ENCODE assay signal across 30 mouse cellular contexts in genomic region chr10:19360446-19361300, GRCm38 (mm10). TPM values are rescaled to one million over a fixed set of nuclear protein-coding genes. Genes with fewer than 3 reads are reported as not detected.
DNase-seq lines count a peak whose midpoint lies in the region; ATAC-seq lines count a peak whose summit lies in the region.
"Had no signal": no experiment of that assay in that cellular context is flagged by ENCODE, and none has a peak within 500 bp of the region (broad histone marks: within the 10 kb centered on the region; RNA-seq: fewer than 3 reads in every experiment).

No protein-coding gene starts in this region.

- H3K27me3 ChIP-seq in forebrain, embryonic 13.5 days = peaks cover 95% of the 10 kb centered on the region
- H3K27me3 ChIP-seq in forebrain, embryonic 16.5 days (replicated peaks; ENCODE audit: control insufficient read depth, insufficient read depth, low read length) = peaks cover 75% of the 10 kb centered on the region
- H3K27me3 ChIP-seq in midbrain, embryonic 13.5 days = peaks cover 95% of the 10 kb centered on the region
- peaks cover 77% of the 10 kb centered on the region for H3K27me3 ChIP-seq in midbrain, embryonic 14.5 days (ENCODE audit: control insufficient read depth, insufficient read depth, low read length)
- H3K27me3 ChIP-seq in hindbrain, embryonic 15.5 days = peaks cover 82% of the 10 kb centered on the region
- H3K27me3 ChIP-seq in splenic B cell, adult 2 months (ENCODE audit: control insufficient read depth, insufficient read depth, low read length, poor library complexity, severe bottlenecking) = no peaks in the 10 kb centered on the region

- H3K9me3 ChIP-seq in forebrain, embryonic 13.5 days (replicated peaks) = no peaks in the 10 kb centered on the region
- H3K9me3 ChIP-seq in forebrain, embryonic 16.5 days (ENCODE audit: control insufficient read depth, low read length) = no peaks in the 10 kb centered on the region
- H3K9me3 ChIP-seq in midbrain, embryonic 13.5 days = no peaks in the 10 kb centered on the region
- no peaks in the 10 kb centered on the region for H3K9me3 ChIP-seq in midbrain, embryonic 14.5 days (ENCODE audit: control insufficient read depth, low read length)
- no peaks in the 10 kb centered on the region for H3K9me3 ChIP-seq in hindbrain, embryonic 15.5 days
- H3K9me3 ChIP-seq: embryonic facial prominence, embryonic 13.5 days; kidney, embryonic 15.5 days had no signal

- H3K9ac ChIP-seq in forebrain, embryonic 13.5 days = no peak overlapping the region
- no peak overlapping the region for H3K9ac ChIP-seq in forebrain, embryonic 16.5 days (replicated peaks; ENCODE audit: low read depth, low read length)
- no peak overlapping the region for H3K9ac ChIP-seq in midbrain, embryonic 13.5 days (replicated peaks)
- H3K9ac ChIP-seq in midbrain, embryonic 14.5 days (replicated peaks; ENCODE audit: low read length) = no peak overlapping the region
- H3K9ac ChIP-seq in hindbrain, embryonic 15.5 days = no peak overlapping the region
- H3K9ac ChIP-seq: embryonic facial prominence, embryonic 13.5 days; kidney, embryonic 15.5 days; liver, postnatal 0 days had no signal

- no peak for DNase-seq in midbrain, embryonic 14.5 days
- peak; percentile 51 for DNase-seq in splenic B cell, adult 2 months (ENCODE audit: low read depth, low spot score)
- DNase-seq in adrenal gland, adult 18-20 months (ENCODE audit: low spot score in 2 of 2) = no peak
- no peak for DNase-seq in gastrocnemius, postnatal 36 days
- DNase-seq: adrenal gland, postnatal 14 days; cerebellum, adult 11 months; cerebellum, postnatal 10 days; gastrocnemius, adult 2 months; kidney, postnatal 4 days; liver, postnatal 0 days; lung, postnatal 10 days; right cerebral cortex, postnatal 4 days had no signal

- H3K4me3 ChIP-seq in forebrain, embryonic 13.5 days = no peak overlapping the region
- no peak overlapping the region for H3K4me3 ChIP-seq in forebrain, embryonic 16.5 days (replicated peaks; ENCODE audit: low read length)
- H3K4me3 ChIP-seq in midbrain, embryonic 13.5 days (replicated peaks) = peak overlapping the region; percentile 8; the same call in 1 of the 2 replicates
- no peak overlapping the region for H3K4me3 ChIP-seq in midbrain, embryonic 14.5 days (replicated peaks; ENCODE audit: low read depth, low read length)
- no peak overlapping the region for H3K4me3 ChIP-seq in hindbrain, embryonic 15.5 days
- H3K4me3 ChIP-seq: embryonic facial prominence, embryonic 13.5 days; gastrocnemius, adult 2 months; kidney, embryonic 15.5 days had no signal

- ATAC-seq in forebrain, embryonic 13.5 days = no peak
- ATAC-seq in forebrain, embryonic 16.5 days = no peak
- ATAC-seq in midbrain, embryonic 13.5 days = no peak
- ATAC-seq in midbrain, embryonic 14.5 days (ENCODE audit: low FRiP score, low TSS enrichment) = no peak
- ATAC-seq in hindbrain, embryonic 15.5 days (ENCODE audit: low FRiP score, low read depth) = no peak
- ATAC-seq: activated CD4-positive, CD25-positive, alpha-beta regulatory T cell, adult 4 months; intestine, postnatal 0 days; liver, postnatal 0 days had no signal

- no peak overlapping the region for H3K27ac ChIP-seq in forebrain, embryonic 13.5 days
- H3K27ac ChIP-seq in forebrain, embryonic 16.5 days (ENCODE audit: low read length) = no peak overlapping the region
- H3K27ac ChIP-seq in midbrain, embryonic 13.5 days = no peak overlapping the region
- H3K27ac ChIP-seq in midbrain, embryonic 14.5 days (replicated peaks; ENCODE audit: low read depth, low read length) = no peak overlapping the region
- no peak overlapping the region for H3K27ac ChIP-seq in hindbrain, embryonic 15.5 days (replicated peaks)
- H3K27ac ChIP-seq: embryonic facial prominence, embryonic 13.5 days; gastrocnemius, adult 2 months; kidney, embryonic 15.5 days; stomach, postnatal 0 days had no signal

- WGBS in forebrain, embryonic 13.5 days = 9% methylated on average over 3 of the region's 3 CpGs
- WGBS in forebrain, embryonic 16.5 days = 7% methylated on average over 3 of the region's 3 CpGs
- 12% methylated on average over 3 of the region's 3 CpGs for WGBS in midbrain, embryonic 13.5 days
- 10% methylated on average over 3 of the region's 3 CpGs for WGBS in midbrain, embryonic 14.5 days
- WGBS in hindbrain, embryonic 15.5 days = 28% methylated on average over 3 of the region's 3 CpGs

- peaks cover 22% of the 10 kb centered on the region for H3K4me1 ChIP-seq in forebrain, embryonic 13.5 days
- peaks cover 14% of the 10 kb centered on the region for H3K4me1 ChIP-seq in forebrain, embryonic 16.5 days (replicated peaks; ENCODE audit: control insufficient read depth, insufficient read depth, low read length)
- H3K4me1 ChIP-seq in midbrain, embryonic 13.5 days (replicated peaks) = peaks cover 29% of the 10 kb centered on the region
- peaks cover 5% of the 10 kb centered on the region; the same call in 1 of the 2 replicates for H3K4me1 ChIP-seq in midbrain, embryonic 14.5 days (ENCODE audit: control insufficient read depth, insufficient read depth, low read length)
- peaks cover 15% of the 10 kb centered on the region for H3K4me1 ChIP-seq in hindbrain, embryonic 15.5 days (replicated peaks)

- no peaks in the 10 kb centered on the region for H3K36me3 ChIP-seq in forebrain, embryonic 13.5 days (ENCODE audit: poor library complexity, severe bottlenecking)
- H3K36me3 ChIP-seq in forebrain, embryonic 16.5 days (ENCODE audit: control insufficient read depth, insufficient read depth) = no peaks in the 10 kb centered on the region
- H3K36me3 ChIP-seq in midbrain, embryonic 13.5 days = no peaks in the 10 kb centered on the region
- H3K36me3 ChIP-seq in midbrain, embryonic 14.5 days (ENCODE audit: control insufficient read depth, insufficient read depth, low read length) = no peaks in the 10 kb centered on the region
- no peaks in the 10 kb centered on the region for H3K36me3 ChIP-seq in hindbrain, embryonic 15.5 days
- no peaks in the 10 kb centered on the region for H3K36me3 ChIP-seq in splenic B cell, adult 2 months (ENCODE audit: control insufficient read depth, insufficient read depth, low read length, poor library complexity, severe bottlenecking)
- H3K36me3 ChIP-seq: embryonic facial prominence, embryonic 13.5 days; kidney, embryonic 15.5 days had no signal

- H3K4me2 ChIP-seq in forebrain, embryonic 13.5 days = 0 out of 2 replicates have a peak overlapping the region, but pooled peaks have one; percentile 10
- H3K4me2 ChIP-seq in forebrain, embryonic 16.5 days (ENCODE audit: low read length) = no peak overlapping the region
- H3K4me2 ChIP-seq in midbrain, embryonic 13.5 days (replicated peaks) = peak overlapping the region; percentile 42; the same call in 1 of the 2 replicates
- H3K4me2 ChIP-seq in midbrain, embryonic 14.5 days (ENCODE audit: low read length) = no peak overlapping the region
- H3K4me2 ChIP-seq in hindbrain, embryonic 15.5 days = 0 out of 2 replicates have a peak overlapping the region, but pooled peaks have one; percentile 4
- H3K4me2 ChIP-seq: embryonic facial prominence, embryonic 13.5 days; kidney, embryonic 15.5 days had no signal

- intact Hi-C loops in gastrocnemius, postnatal 36 days (cut with DNase I) = no loop called here

RNA-seq across cellular contexts. Expression of gene Olig3, which starts 4.3 kb away (rescaled TPM):
- polyA plus RNA-seq in forebrain, embryonic 13.5 days (2015; fragmentation: Nextera tagmentation; extraction: Ambion mirVana) = 16.8 and 23.0 TPM in 2 replicates
- 0.87 and 1.6 TPM in 2 replicates for polyA plus RNA-seq in forebrain, embryonic 16.5 days (2015; fragmentation: Nextera tagmentation; extraction: Ambion mirVana)
- 9.3 and 25.7 TPM in 2 replicates for polyA plus RNA-seq in midbrain, embryonic 13.5 days (2015; fragmentation: Nextera tagmentation; extraction: Ambion mirVana)
- polyA plus RNA-seq in midbrain, embryonic 14.5 days (2014; fragmentation: Nextera tagmentation; extraction: Ambion mirVana) = 1.7 and 2.0 TPM in 2 replicates
- polyA plus RNA-seq in hindbrain, embryonic 15.5 days (2015; fragmentation: Nextera tagmentation; extraction: Ambion mirVana) = 11.3 and 11.6 TPM in 2 replicates
- total RNA-seq in adrenal gland, adult 18-20 months (2021) = not detected
- not detected for total RNA-seq in gastrocnemius, postnatal 36 days (2021)
- total RNA-seq: adrenal gland, postnatal 14 days; gastrocnemius, adult 2 months; heart, adult 8-10 months; hematopoietic stem cell, adult 5-6 weeks; layer of hippocampus, postnatal 10 days; left cerebral cortex, postnatal 10 days; liver, adult 2 months; megakaryocyte-erythroid progenitor cell, adult 5-6 weeks had no signal
- polyA plus RNA-seq: activated CD4-positive, CD25-positive, alpha-beta regulatory T cell, adult 4 months; C2C12; heart, embryonic 16.5 days; intestine, postnatal 0 days; kidney, embryonic 15.5 days; liver, adult 2 months; liver, postnatal 0 days; stomach, postnatal 0 days; urinary bladder, adult 2 months had no signal

Comparison
In these comparisons a context has a peak if more than half of its experiments do, and no peak if none do; other contexts are left out.
1. H3K4me2 ChIP-seq: peak in forebrain, embryonic 13.5 days (single experiment), midbrain, embryonic 13.5 days (single experiment) and hindbrain, embryonic 15.5 days (single experiment); none in forebrain, embryonic 16.5 days (single experiment) and midbrain, embryonic 14.5 days (single experiment).